Mouse (Mus musculus) duodenum, adult 2 months (tissue): ENCODE results near the gene Ppp1r12c. TPM values are rescaled to one million over a fixed set of nuclear protein-coding genes. Genes with fewer than 3 reads are reported as not detected.

Source experiments
- polyA plus RNA-seq: library from polyadenylated mRNA; depleted of rRNA; stranded (reverse); fragments of >200 nt; gene quantifications from 2 replicates; pipeline ENCODE4 v1.2.3, GENCODE M21; 2012; ENCODE audit warnings: low replicate concordance; rRNA removed

The Ppp1r12c gene
- polyA plus RNA-seq: 66.8 and 106 TPM in 2 replicates

GRCm38 (mm10) chr7:4501558-4502397, at the start of gene Ppp1r12c:
TSS of gene Ppp1r12c (minus strand) at chr7:4501680.

GRCm38 (mm10) chr7:4547221-4547641, 45.8 kb upstream of the Ppp1r12c start, which contains the start of gene Syt5:
TSS of gene Syt5 (minus strand) at chr7:4547541.

GRCm38 (mm10) chr7:4532005-4532729, 30.7 kb upstream of the Ppp1r12c start, which contains the start of gene Dnaaf3:
TSS of gene Dnaaf3 (minus strand) at chr7:4532453.

GRCm38 (mm10) chr7:4524212-4524922, 22.9 kb upstream of the Ppp1r12c start, which contains the start of gene Tnni3:
TSS of gene Tnni3 (minus strand) at chr7:4524229.

GRCm38 (mm10) chr7:4516332-4517050, 15.0 kb upstream of the Ppp1r12c start, which contains the start of gene Tnnt1:
TSS of gene Tnnt1 (minus strand) at chr7:4516382.

GRCm38 (mm10) chr7:4460576-4461434, 40.7 kb downstream of the Ppp1r12c start, which contains the start of gene Eps8l1:
TSS of gene Eps8l1 (plus strand) at chr7:4460674.

GRCm38 (mm10) chr7:4445216-4445791, 56.2 kb downstream of the Ppp1r12c start, which contains the start of gene Rdh13:
TSS of gene Rdh13 (minus strand) at chr7:4445649.

Other genes starting within 250 kb of the Ppp1r12c start
- 0.07 TPM in 1 of 2 replicates, not detected in the other for gene Ncr1, start 164.0 kb downstream of the Ppp1r12c start, polyA plus RNA-seq
- gene Gp6, start 103.9 kb downstream of the Ppp1r12c start, polyA plus RNA-seq: 0.02 TPM in 2 replicates
- gene Rdh13, start 56.0 kb downstream of the Ppp1r12c start, polyA plus RNA-seq: 11.8 and 13.8 TPM in 2 replicates
- 0.15 and 2.6 TPM in 2 replicates for gene Eps8l1, start 41.0 kb downstream of the Ppp1r12c start, polyA plus RNA-seq
- 0.16 and 0.62 TPM in 2 replicates for gene Tnnt1, start 14.7 kb upstream of the Ppp1r12c start, polyA plus RNA-seq
- gene Tnni3, start 22.5 kb upstream of the Ppp1r12c start, polyA plus RNA-seq: 1.9 and 2.2 TPM in 2 replicates
- 1.6 and 2.1 TPM in 2 replicates for gene Dnaaf3, start 30.8 kb upstream of the Ppp1r12c start, polyA plus RNA-seq
- 4.5 and 5.8 TPM in 2 replicates for gene Syt5, start 45.9 kb upstream of the Ppp1r12c start, polyA plus RNA-seq
- gene Ptprh, start 102.4 kb upstream of the Ppp1r12c start, polyA plus RNA-seq: 37.2 and 75.8 TPM in 2 replicates
- 185 and 471 TPM in 2 replicates for gene Tmem86b, start 129.7 kb upstream of the Ppp1r12c start, polyA plus RNA-seq
- gene Ppp6r1, start 157.3 kb upstream of the Ppp1r12c start, polyA plus RNA-seq: 104 and 147 TPM in 2 replicates
- gene Hspbp1, start 183.4 kb upstream of the Ppp1r12c start, polyA plus RNA-seq: 31.7 and 34.2 TPM in 2 replicates
- 2.1 and 3.8 TPM in 2 replicates for gene Brsk1, start 188.9 kb upstream of the Ppp1r12c start, polyA plus RNA-seq
- 44.7 and 105 TPM in 2 replicates for gene Tmem150b, start 223.6 kb upstream of the Ppp1r12c start, polyA plus RNA-seq
- gene Kmt5c, start 238.4 kb upstream of the Ppp1r12c start, polyA plus RNA-seq: 208 and 341 TPM in 2 replicates